Mouse (Mus musculus) kidney, adult 18-20 months (tissue): ENCODE measurements at regions not wholly inside any gene's neighbourhood (a gene's known extent, or its start where the extent isn't known, plus 50 kb on each side); places are given as distances from the start of the nearest gene placed in this dataset.
A peak's percentile ranks its signal among the peaks of the same experiment; 100 is the strongest.

Experiments
- DNase-seq: peaks from one replicate; pipeline ENCODE4 v3.0.0; 2021

- DNase-seq, result no peak
Observed at GRCm38 (mm10) chr19:32940806-32941205, 183.5 kb downstream of the Pten start.

- no peak for DNase-seq
Observed at GRCm38 (mm10) chr19:32943594-32944230, 186.4 kb downstream of the Pten start.

- DNase-seq, result peak; percentile 43
Observed at GRCm38 (mm10) chr19:32947081-32947855, 190.0 kb downstream of the Pten start.

GRCm38 (mm10) chr19:32950252-32950651 is 193.0 kb downstream of the Pten start:
- no peak for DNase-seq

GRCm38 (mm10) chr19:32950794-32951193 is 193.5 kb downstream of the Pten start:
- no peak for DNase-seq

GRCm38 (mm10) chr19:32952425-32952824 is 195.1 kb downstream of the Pten start:
- DNase-seq, result no peak

- DNase-seq, result no peak
Observed at GRCm38 (mm10) chr19:32952928-32953687, 195.8 kb downstream of the Pten start.

GRCm38 (mm10) chr19:32954001-32954605 is 196.8 kb downstream of the Pten start:
- DNase-seq, result no peak

- no peak for DNase-seq
Observed at GRCm38 (mm10) chr19:32954942-32955341, 197.6 kb downstream of the Pten start.

GRCm38 (mm10) chr19:32956143-32956915 is 199.0 kb downstream of the Pten start:
- DNase-seq, result no peak

- no peak for DNase-seq
Observed at GRCm38 (mm10) chr19:32956916-32957558, 199.7 kb downstream of the Pten start.

GRCm38 (mm10) chr19:32958276-32958675 is 201.0 kb downstream of the Pten start:
- DNase-seq, result no peak

- DNase-seq, result no peak
Observed at GRCm38 (mm10) chr19:32958791-32959190, 201.5 kb downstream of the Pten start.

GRCm38 (mm10) chr19:32959844-32960195 is 202.5 kb downstream of the Pten start:
- no peak for DNase-seq

GRCm38 (mm10) chr19:32960196-32960947 is 203.1 kb downstream of the Pten start:
- peak; percentile 35 for DNase-seq

GRCm38 (mm10) chr19:32961525-32961924 is 204.2 kb downstream of the Pten start:
- DNase-seq, result no peak

- no peak for DNase-seq
Observed at GRCm38 (mm10) chr19:32963983-32964382, 206.7 kb downstream of the Pten start.

- DNase-seq, result no peak
Observed at GRCm38 (mm10) chr19:32965488-32965887, 208.2 kb downstream of the Pten start.

- DNase-seq, result no peak
Observed at GRCm38 (mm10) chr19:32969213-32969776, 212.0 kb downstream of the Pten start.

- no peak for DNase-seq
Observed at GRCm38 (mm10) chr19:32972116-32972515, 214.8 kb downstream of the Pten start.

GRCm38 (mm10) chr19:32973130-32973529 is 215.8 kb downstream of the Pten start:
- no peak for DNase-seq
